Comparison of ENCODE assay signal across 17 mouse cellular contexts in the genomic region with DNA sequence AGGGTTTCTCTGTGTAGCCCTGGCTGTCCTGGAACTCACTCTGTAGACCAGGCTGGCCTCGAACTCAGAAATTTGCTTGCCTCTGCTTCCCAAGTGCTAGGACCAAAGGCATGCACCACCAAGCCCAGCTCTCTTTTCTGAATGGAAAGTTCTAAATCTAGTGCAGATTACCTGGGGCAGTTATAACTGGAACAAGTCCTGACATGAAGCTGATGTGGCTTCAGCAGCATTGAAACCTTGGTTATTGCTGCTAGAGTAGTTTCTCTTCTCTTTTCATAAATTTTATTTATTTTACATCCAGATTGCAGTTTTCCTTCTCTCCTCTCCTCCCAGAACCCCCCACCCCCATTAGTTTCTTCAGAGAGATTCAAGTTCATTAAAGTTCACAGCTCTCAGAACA.
"Had no signal": no experiment of that assay in that cellular context is flagged by ENCODE, and none has a peak within 500 bp of the region (broad histone marks: within the 10 kb centered on the region; RNA-seq: fewer than 3 reads in every experiment).

No protein-coding gene starts in this region.

- H3K9ac ChIP-seq: limb, embryonic 12.5 days; limb, embryonic 15.5 days; liver, embryonic 13.5 days; midbrain, embryonic 12.5 days; neural tube, embryonic 13.5 days had no signal

- DNase-seq: kidney, postnatal 14 days; left cerebral cortex, postnatal 4 days; liver, embryonic 13.5 days; lung, adult 2 months; lung, postnatal 14 days; lung, postnatal 4 days; retina, postnatal 1 day; right cerebral cortex, postnatal 25 days; spleen, adult 18-20 months; thymus, adult 18-20 months; thymus, postnatal 36 days had no signal

- H3K9me3 ChIP-seq: limb, embryonic 12.5 days; limb, embryonic 15.5 days; liver, embryonic 13.5 days; midbrain, embryonic 12.5 days; neural tube, embryonic 13.5 days had no signal

- H3K4me3 ChIP-seq: limb, embryonic 12.5 days; limb, embryonic 15.5 days; liver, embryonic 13.5 days; midbrain, embryonic 12.5 days; myocyte; neural tube, embryonic 13.5 days had no signal

- H3K27ac ChIP-seq: limb, embryonic 12.5 days; limb, embryonic 15.5 days; liver, embryonic 13.5 days; midbrain, embryonic 12.5 days; neural tube, embryonic 13.5 days had no signal

- H3K4me2 ChIP-seq: limb, embryonic 12.5 days; limb, embryonic 15.5 days; liver, embryonic 13.5 days; midbrain, embryonic 12.5 days; neural tube, embryonic 13.5 days had no signal

- H3K4me1 ChIP-seq: midbrain, embryonic 12.5 days; neural tube, embryonic 13.5 days had no signal

- ATAC-seq: midbrain, embryonic 16.5 days had no signal

- H3K27me3 ChIP-seq: limb, embryonic 12.5 days; limb, embryonic 15.5 days; liver, embryonic 13.5 days; midbrain, embryonic 12.5 days; neural tube, embryonic 13.5 days had no signal
